Mouse (Mus musculus): ENCODE measurements around the gene Npdc1.

GRCm38 (mm10) chr2:25398065-25398464, 1.1 kb upstream of the Npdc1 start:
- TF ChIP-seq CTCF (IDR thresholded peaks at IDR 0.05; ENCODE audit: control insufficient read depth, insufficient read depth, insufficient read length) (no peak), USF1 (IDR thresholded peaks at IDR 0.05; ENCODE audit: low read depth) (no peak), MYOD1 (IDR thresholded peaks at IDR 0.05; ENCODE audit: control insufficient read depth, insufficient read length, low read depth) (no peak), MAX (IDR thresholded peaks at IDR 0.05) (no peak), CEBPB (IDR thresholded peaks at IDR 0.05; ENCODE audit: low read depth) (no peak), MYOG (IDR thresholded peaks at IDR 0.05; ENCODE audit: control insufficient read depth, extremely low read depth, insufficient read length) (no peak)

Data from C2C12 (cell line).